Mouse (Mus musculus) cortical plate, adult 2 months (tissue): Measurements from ENCODE around the gene Gprc5b.

ENCODE experiments used
- CTCF ChIP-seq: fragments of 200-500 bp; IDR thresholded peaks from 2 replicates; pipeline ENCODE4 v1.5.1; 2011; ENCODE audit warnings: mild to moderate bottlenecking, control low read depth, low read length; ENCODE audit not compliant: insufficient read depth; ENCODE audit errors: extremely low read depth
- POLR2A ChIP-seq: fragments of 200-500 bp; IDR thresholded peaks from 2 replicates; pipeline ENCODE4 v1.6.1; 2011; ENCODE audit warnings: mild to moderate bottlenecking, low read length, control low read depth; ENCODE audit not compliant: insufficient read depth; ENCODE audit errors: extremely low read depth

DNA sequence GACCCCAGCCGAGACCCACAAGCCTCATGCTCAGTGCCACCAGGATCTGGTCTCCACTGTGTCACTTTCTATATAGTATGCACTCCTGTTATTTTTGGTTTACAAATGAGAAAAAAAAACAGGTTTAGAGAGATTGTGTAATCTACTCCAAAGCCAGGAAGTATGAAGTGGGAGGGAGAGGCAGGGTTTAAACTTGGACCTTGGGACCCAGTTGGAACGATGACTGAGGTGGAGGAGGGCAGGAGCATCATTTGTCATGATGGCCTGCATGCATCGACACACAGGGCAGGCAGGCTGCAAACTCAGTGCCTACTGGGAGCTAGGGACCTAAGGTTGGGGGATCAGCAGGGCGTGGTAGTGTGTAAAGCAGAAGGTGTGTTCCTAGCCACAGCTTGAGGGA, 12.4 kb downstream of the Gprc5b start:
- TF ChIP-seq POLR2A (no peak), CTCF (no peak)
